In genomic region chr4:150283993-150284392, GRCm38 (mm10) we compare ENCODE assay signal across 8 mouse cellular contexts. TPM values are rescaled to one million over a fixed set of nuclear protein-coding genes. Genes with fewer than 3 reads are reported as not detected.
A peak's percentile ranks its signal among the peaks of the same experiment; 100 is the strongest.
DNase-seq lines count a peak whose midpoint lies in the region; ATAC-seq and TF ChIP-seq lines count a peak whose summit lies in the region.

No protein-coding gene starts in this region.

- no peak for DNase-seq in gastrocnemius, adult 2 months
- DNase-seq in gastrocnemius, postnatal 25 days: no peak
- peak; percentile 28 for DNase-seq in cerebellum, adult 8-10 months
- DNase-seq in kidney, postnatal 4 days: peak; percentile 35 to 59
- DNase-seq in gastrocnemius, postnatal 4 days (ENCODE audit: low spot score in 2 of 2): no peak

- no peaks in the 10 kb centered on the region for H3K9me3 ChIP-seq in heart, embryonic 15.5 days (replicated peaks)

- no peak for ATAC-seq in heart, embryonic 15.5 days (replicated peaks; ENCODE audit: insufficient number of reproducible peaks, insufficient read depth, low FRiP score, low read depth)
- ATAC-seq in erythroblast, adult 5-6 weeks (replicated peaks; ENCODE audit: low FRiP score, poor library complexity, severe bottlenecking): no peak

- no peak overlapping the region for H3K4me3 ChIP-seq in gastrocnemius, adult 2 months
- H3K4me3 ChIP-seq in heart, embryonic 15.5 days: peak overlapping the region; percentile 95
- H3K4me3 ChIP-seq in myocyte: peak overlapping the region; percentile 91

- 13% methylated on average over 6 of the region's 6 CpGs for WGBS in heart, embryonic 15.5 days

- no peak overlapping the region for H3ac ChIP-seq in myocyte (ENCODE audit: control insufficient read depth, insufficient read length)

- intact Hi-C loops in gastrocnemius, adult 2 months (cut with DNase I): no loop called here

- TF ChIP-seq POLR2A in myocyte (IDR thresholded peaks at IDR 0.05; ENCODE audit: insufficient read length, low read depth): no peak

- H3K79me2 ChIP-seq in myocyte (ENCODE audit: control insufficient read depth, insufficient read depth): peaks cover 70% of the 10 kb centered on the region

- TF ChIP-seq CTCF in gastrocnemius, adult 2 months (IDR thresholded peaks at IDR 0.05): peak; percentile 25; the same call in 1 of the 2 replicates

- H3K9ac ChIP-seq in heart, embryonic 15.5 days: no peak overlapping the region

- peaks cover 34% of the 10 kb centered on the region for H3K4me1 ChIP-seq in heart, embryonic 15.5 days (replicated peaks)

- no peaks in the 10 kb centered on the region for H3K27me3 ChIP-seq in heart, embryonic 15.5 days
- H3K27me3 ChIP-seq in myocyte (ENCODE audit: control insufficient read depth, insufficient read depth, insufficient read length): no peaks in the 10 kb centered on the region

- H3K36me3 ChIP-seq in heart, embryonic 15.5 days: no peaks in the 10 kb centered on the region
- H3K36me3 ChIP-seq in myocyte (ENCODE audit: control insufficient read depth, insufficient read depth): no peaks in the 10 kb centered on the region

- H3K4me2 ChIP-seq in heart, embryonic 15.5 days: peak overlapping the region; percentile 64
- peak overlapping the region; percentile 72 for H3K4me2 ChIP-seq in myocyte (ENCODE audit: low read depth)

- H3K27ac ChIP-seq in gastrocnemius, adult 2 months: peak overlapping the region; percentile 16; the same call in 1 of the 2 replicates
- no peak overlapping the region for H3K27ac ChIP-seq in heart, embryonic 15.5 days

TF ChIP-seq in myocyte, 11 proteins besides CTCF, POLR2A, EP300 and RAD21:
- TF ChIP-seq TCF12 (IDR thresholded peaks at IDR 0.05; ENCODE audit: insufficient read depth, poor library complexity, severe bottlenecking) (no peak), MAX (IDR thresholded peaks at IDR 0.05; ENCODE audit: low read depth) (no peak), TCF3 (IDR thresholded peaks at IDR 0.05; ENCODE audit: insufficient read length, low read depth) (no peak), POLR2AphosphoS2 (IDR thresholded peaks at IDR 0.05; ENCODE audit: insufficient read length, low read depth) (no peak), USF1 (IDR thresholded peaks at IDR 0.05; ENCODE audit: low read depth) (no peak), SRF (IDR thresholded peaks at IDR 0.05; ENCODE audit: control insufficient read depth, insufficient read length, low read depth) (no peak), REST (IDR thresholded peaks at IDR 0.05; ENCODE audit: insufficient read depth, insufficient read length) (no peak), MYOD1 (IDR thresholded peaks at IDR 0.05; ENCODE audit: control insufficient read depth in 1 of 3, insufficient read length in 2 of 3, low read depth in 2 of 3) (no peak), MYOG (IDR thresholded peaks at IDR 0.05; ENCODE audit: control insufficient read depth in 1 of 3, insufficient read depth in 1 of 3, insufficient read length in 2 of 3, low read depth in 2 of 3) (no peak), CEBPB (IDR thresholded peaks at IDR 0.05; ENCODE audit: insufficient read depth, poor library complexity, severe bottlenecking) (no peak), E2F4 (IDR thresholded peaks at IDR 0.05; ENCODE audit: insufficient read depth) (no peak)

RNA-seq across cellular contexts. Expression of gene Rere, which starts 2.5 kb away (rescaled TPM):
- 10 to 100 TPM; 71.3 to 95.7 TPM for total RNA-seq in gastrocnemius, adult 2 months (2021)
- 10 to 100 TPM; 51.0 to 56.4 TPM for total RNA-seq in gastrocnemius, postnatal 25 days (2021)
- polyA plus RNA-seq in heart, embryonic 15.5 days (2015; fragmentation: Nextera tagmentation; extraction: Ambion mirVana): 17.6 and 26.1 TPM in 2 replicates
- polyA plus RNA-seq in myocyte (2012; fragmentation: generic; extraction: Trizol): 34.0 TPM
- total RNA-seq in gastrocnemius, postnatal 4 days (2021): 10 to 100 TPM; 68.1 to 70.3 TPM
- 11.1 and 22.4 TPM in 2 replicates for total RNA-seq in erythroblast, adult 5-6 weeks (2015; ENCODE audit: low replicate concordance)
- total RNA-seq in erythroblast, adult 5-6 weeks (2017; ENCODE audit: low replicate concordance): 9.5 and 10.9 TPM in 2 replicates

RNA-seq across cellular contexts. Expression of gene Eno1, which starts 47.5 kb away (rescaled TPM):
- total RNA-seq in gastrocnemius, adult 2 months (2021): 10 to 100 TPM; 68.1 to 92.0 TPM
- total RNA-seq in gastrocnemius, postnatal 25 days (2021): 100 to 1,000 TPM; 112 to 141 TPM
- polyA plus RNA-seq in heart, embryonic 15.5 days (2015; fragmentation: Nextera tagmentation; extraction: Ambion mirVana): 1,686 and 1,690 TPM in 2 replicates
- polyA plus RNA-seq in myocyte (2012; fragmentation: generic; extraction: Trizol): 1,358 TPM
- 100 to 1,000 TPM; 479 to 529 TPM for total RNA-seq in gastrocnemius, postnatal 4 days (2021)
- 111 and 119 TPM in 2 replicates for total RNA-seq in erythroblast, adult 5-6 weeks (2015; ENCODE audit: low replicate concordance)
- total RNA-seq in erythroblast, adult 5-6 weeks (2017; ENCODE audit: low replicate concordance): 73.2 and 74.7 TPM in 2 replicates

Comparison
In these comparisons a context has a peak if more than half of its experiments do, and no peak if none do; other contexts are left out.
1. DNase-seq: peak in cerebellum, adult 8-10 months (single experiment) and kidney, postnatal 4 days (2 of 2); none in gastrocnemius, adult 2 months (single experiment), gastrocnemius, postnatal 25 days (single experiment) and gastrocnemius, postnatal 4 days (0 of 2).